Mouse (Mus musculus): ENCODE results near the gene Rasgrf2. TPM values are rescaled to one million over a fixed set of nuclear protein-coding genes. Genes with fewer than 3 reads are reported as not detected.
A peak's percentile ranks its signal among the peaks of the same experiment; 100 is the strongest.

The Rasgrf2 gene
- polyA plus RNA-seq, 1 experiment: 3.7 TPM

- WGBS: 53% methylated on average over 7 of the region's 7 CpGs
- no peaks in the 10 kb centered on the region for H3K4me1 ChIP-seq (ENCODE audit: control insufficient read depth, insufficient read depth, low read length)
Measured at GRCm38 (mm10) chr13:91929943-91930726, 201.3 kb downstream of the Rasgrf2 start.

GRCm38 (mm10) chr13:91928605-91929389, 202.7 kb downstream of the Rasgrf2 start:
- TF ChIP-seq CTCF (conservative IDR thresholded peaks at IDR 0.05; ENCODE audit: insufficient read depth, insufficient read length, low read depth, low read length): peak; percentile 14; the same call in 1 of the 2 replicates
- TF ChIP-seq POLR2A (IDR thresholded peaks at IDR 0.05; ENCODE audit: low read depth, low read length): no peak
- WGBS: 85% methylated on average over 4 of the region's 4 CpGs

More at GRCm38 (mm10) chr13:91929943-91930726, 201.3 kb downstream of the Rasgrf2 start:
- H3K27me3 ChIP-seq (replicated peaks; ENCODE audit: control insufficient read depth, insufficient read depth, low read length): no peaks in the 10 kb centered on the region
- H3K27ac ChIP-seq (ENCODE audit: insufficient read depth, low read depth, low read length): no peak overlapping the region
- TF ChIP-seq CTCF (conservative IDR thresholded peaks at IDR 0.05; ENCODE audit: insufficient read depth, insufficient read length, low read depth, low read length) (no peak), POLR2A (IDR thresholded peaks at IDR 0.05; ENCODE audit: low read depth, low read length) (no peak)
- no peak overlapping the region for H3K4me3 ChIP-seq (ENCODE audit: insufficient read depth, low read depth, low read length)
- no peaks in the 10 kb centered on the region for H3K36me3 ChIP-seq (ENCODE audit: control insufficient read depth, insufficient read depth, low read length)
- DNase-seq: no peak

GRCm38 (mm10) chr13:91921010-91921409, 210.4 kb downstream of the Rasgrf2 start:
- H3K4me3 ChIP-seq (ENCODE audit: insufficient read depth, low read depth, low read length): no peak overlapping the region
- 73% methylated on average over 3 of the region's 3 CpGs for WGBS
- H3K36me3 ChIP-seq (ENCODE audit: control insufficient read depth, insufficient read depth, low read length): no peaks in the 10 kb centered on the region
- no peak for TF ChIP-seq POLR2A (IDR thresholded peaks at IDR 0.05; ENCODE audit: low read depth, low read length)
- TF ChIP-seq CTCF (conservative IDR thresholded peaks at IDR 0.05; ENCODE audit: insufficient read depth, insufficient read length, low read depth, low read length): no peak
- no peaks in the 10 kb centered on the region for H3K27me3 ChIP-seq (replicated peaks; ENCODE audit: control insufficient read depth, insufficient read depth, low read length)
- no peak overlapping the region for H3K27ac ChIP-seq (ENCODE audit: insufficient read depth, low read depth, low read length)
- no peak for DNase-seq
- no peaks in the 10 kb centered on the region for H3K4me1 ChIP-seq (ENCODE audit: control insufficient read depth, insufficient read depth, low read length)

More at GRCm38 (mm10) chr13:91928605-91929389, 202.7 kb downstream of the Rasgrf2 start:
- no peak overlapping the region for H3K27ac ChIP-seq (ENCODE audit: insufficient read depth, low read depth, low read length)
- no peaks in the 10 kb centered on the region for H3K36me3 ChIP-seq (ENCODE audit: control insufficient read depth, insufficient read depth, low read length)
- no peak overlapping the region for H3K4me3 ChIP-seq (ENCODE audit: insufficient read depth, low read depth, low read length)
- no peaks in the 10 kb centered on the region for H3K4me1 ChIP-seq (ENCODE audit: control insufficient read depth, insufficient read depth, low read length)
- DNase-seq: no peak
- H3K27me3 ChIP-seq (replicated peaks; ENCODE audit: control insufficient read depth, insufficient read depth, low read length): no peaks in the 10 kb centered on the region

- WGBS: 72% methylated on average over 5 of the region's 5 CpGs
- peak; percentile 16 for DNase-seq
- no peaks in the 10 kb centered on the region for H3K36me3 ChIP-seq (ENCODE audit: control insufficient read depth, insufficient read depth, low read length)
- no peaks in the 10 kb centered on the region for H3K27me3 ChIP-seq (replicated peaks; ENCODE audit: control insufficient read depth, insufficient read depth, low read length)
- H3K27ac ChIP-seq (ENCODE audit: insufficient read depth, low read depth, low read length): no peak overlapping the region
- H3K4me1 ChIP-seq (ENCODE audit: control insufficient read depth, insufficient read depth, low read length): no peaks in the 10 kb centered on the region
- TF ChIP-seq CTCF (conservative IDR thresholded peaks at IDR 0.05; ENCODE audit: insufficient read depth, insufficient read length, low read depth, low read length) (no peak), POLR2A (IDR thresholded peaks at IDR 0.05; ENCODE audit: low read depth, low read length) (no peak)
- H3K4me3 ChIP-seq (ENCODE audit: insufficient read depth, low read depth, low read length): no peak overlapping the region
Measured at GRCm38 (mm10) chr13:91918764-91919163, 212.7 kb downstream of the Rasgrf2 start.

- TF ChIP-seq CTCF (conservative IDR thresholded peaks at IDR 0.05; ENCODE audit: insufficient read depth, insufficient read length, low read depth, low read length): no peak
- TF ChIP-seq POLR2A (IDR thresholded peaks at IDR 0.05; ENCODE audit: low read depth, low read length): no peak
- 88% methylated on average over 2 of the region's 2 CpGs for WGBS
- H3K27ac ChIP-seq (ENCODE audit: insufficient read depth, low read depth, low read length): no peak overlapping the region
- no peaks in the 10 kb centered on the region for H3K27me3 ChIP-seq (replicated peaks; ENCODE audit: control insufficient read depth, insufficient read depth, low read length)
- H3K36me3 ChIP-seq (ENCODE audit: control insufficient read depth, insufficient read depth, low read length): no peaks in the 10 kb centered on the region
- H3K4me3 ChIP-seq (ENCODE audit: insufficient read depth, low read depth, low read length): no peak overlapping the region
- DNase-seq: no peak
- no peaks in the 10 kb centered on the region for H3K4me1 ChIP-seq (ENCODE audit: control insufficient read depth, insufficient read depth, low read length)
Measured at GRCm38 (mm10) chr13:91917835-91918234, 213.6 kb downstream of the Rasgrf2 start.

- H3K27ac ChIP-seq (ENCODE audit: insufficient read depth, low read depth, low read length): no peak overlapping the region
- H3K36me3 ChIP-seq (ENCODE audit: control insufficient read depth, insufficient read depth, low read length): no peaks in the 10 kb centered on the region
- no peak overlapping the region for H3K4me3 ChIP-seq (ENCODE audit: insufficient read depth, low read depth, low read length)
- H3K4me1 ChIP-seq (ENCODE audit: control insufficient read depth, insufficient read depth, low read length): 0 out of 2 replicates have a peak, but pooled peaks cover 3% of the 10 kb centered on the region
- no peaks in the 10 kb centered on the region for H3K27me3 ChIP-seq (replicated peaks; ENCODE audit: control insufficient read depth, insufficient read depth, low read length)
- DNase-seq: no peak
- 80% methylated on average over 5 of the region's 5 CpGs for WGBS
- TF ChIP-seq CTCF (conservative IDR thresholded peaks at IDR 0.05; ENCODE audit: insufficient read depth, insufficient read length, low read depth, low read length): no peak
- TF ChIP-seq POLR2A (IDR thresholded peaks at IDR 0.05; ENCODE audit: low read depth, low read length): no peak
Measured at GRCm38 (mm10) chr13:91916308-91916707, 215.1 kb downstream of the Rasgrf2 start.
